ENCODE assay signal across 14 mouse cellular contexts in the genomic region with DNA sequence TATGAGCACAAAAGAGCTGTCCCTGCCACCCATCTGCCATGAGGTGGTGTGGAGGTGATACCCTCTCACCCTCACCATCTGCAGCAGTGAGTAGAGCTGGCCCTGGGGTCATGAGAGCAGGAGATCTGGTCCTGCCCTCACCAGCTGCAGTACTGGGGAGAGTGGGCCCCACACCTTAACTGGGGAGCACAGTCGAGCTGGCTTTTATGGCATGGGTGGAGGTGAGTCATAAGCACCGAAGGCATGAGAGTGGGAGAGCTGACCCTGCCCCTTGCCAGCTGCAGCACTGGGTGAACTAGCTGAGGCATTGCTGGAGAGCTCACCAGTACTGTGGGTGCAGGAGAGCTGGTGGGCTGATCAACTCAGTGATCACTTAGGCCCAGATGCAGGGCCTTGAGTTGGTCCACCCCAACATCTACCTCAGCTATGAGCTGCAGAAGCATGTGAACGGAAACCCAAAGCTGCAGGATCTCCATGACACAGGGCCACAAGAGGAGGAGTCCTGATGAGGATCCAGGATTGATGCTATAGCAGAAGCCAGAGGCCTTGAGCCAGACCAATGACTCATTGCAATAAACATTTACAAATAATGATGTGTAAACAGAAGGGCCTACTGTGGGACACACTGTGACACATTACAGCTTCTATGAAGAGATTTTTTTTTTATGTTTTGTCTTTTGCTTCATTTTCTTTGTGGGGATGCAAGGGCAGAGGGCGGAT. TPM values are rescaled to one million over a fixed set of nuclear protein-coding genes. Genes with fewer than 3 reads are reported as not detected.
DNase-seq lines count a peak whose midpoint lies in the region; ATAC-seq and TF ChIP-seq lines count a peak whose summit lies in the region.
"Had no signal": no experiment of that assay in that cellular context is flagged by ENCODE, and none has a peak within 500 bp of the region (broad histone marks: within the 10 kb centered on the region; RNA-seq: fewer than 3 reads in every experiment).

No protein-coding gene starts in this region.

- DNase-seq in kidney, postnatal 0 days (ENCODE audit: low spot score): no peak
- DNase-seq in kidney, adult 9 months: no peak
- DNase-seq in 3134 (ENCODE audit: extremely low read depth, insufficient read length, low spot score): peak; percentile 16
- DNase-seq in Muller cell, postnatal 12 days (ENCODE audit: inconsistent ontology term): peak; percentile 13
- DNase-seq in left cerebral cortex, adult 18-20 months (ENCODE audit: low spot score in 2 of 2): no peak
- DNase-seq in left cerebral cortex, adult 11 months (ENCODE audit: low spot score): no peak
- DNase-seq: cerebellum, postnatal 25 days; kidney, postnatal 10 days had no signal

- ATAC-seq in kidney, postnatal 0 days (replicated peaks; ENCODE audit: low FRiP score, low read depth): 0 out of 2 replicates have a peak, but pooled peaks have one; percentile 13
- peak; percentile 97 for ATAC-seq in intestine, embryonic 15.5 days
- ATAC-seq: hindbrain, postnatal 0 days had no signal

- no peak overlapping the region for H3K9ac ChIP-seq in kidney, postnatal 0 days (ENCODE audit: low read depth, low read length)
- H3K9ac ChIP-seq in intestine, embryonic 15.5 days: no peak overlapping the region
- H3K9ac ChIP-seq: limb, embryonic 15.5 days had no signal

- no peak overlapping the region for H3K27ac ChIP-seq in kidney, postnatal 0 days
- no peak overlapping the region for H3K27ac ChIP-seq in intestine, embryonic 15.5 days
- H3K27ac ChIP-seq: heart, embryonic 10.5 days; hindbrain, postnatal 0 days; limb, embryonic 15.5 days; macrophage had no signal

- H3K36me3 ChIP-seq in kidney, postnatal 0 days (ENCODE audit: insufficient read depth, low read length): peaks cover 29% of the 10 kb centered on the region
- 0 out of 2 replicates have a peak, but pooled peaks cover 7% of the 10 kb centered on the region for H3K36me3 ChIP-seq in intestine, embryonic 15.5 days

- no peak overlapping the region for H3K4me2 ChIP-seq in kidney, postnatal 0 days (ENCODE audit: low read length)
- H3K4me2 ChIP-seq in intestine, embryonic 15.5 days (replicated peaks): no peak overlapping the region
- H3K4me2 ChIP-seq: limb, embryonic 15.5 days had no signal

- no peaks in the 10 kb centered on the region for H3K9me3 ChIP-seq in kidney, postnatal 0 days (replicated peaks; ENCODE audit: low read length)
- no peaks in the 10 kb centered on the region for H3K9me3 ChIP-seq in intestine, embryonic 15.5 days
- H3K9me3 ChIP-seq: heart, embryonic 10.5 days; limb, embryonic 15.5 days had no signal

- TF ChIP-seq CTCF in kidney, postnatal 0 days (IDR thresholded peaks at IDR 0.05; ENCODE audit: low read depth): no peak

- H3K4me1 ChIP-seq in kidney, postnatal 0 days (replicated peaks; ENCODE audit: insufficient read depth, low read length): no peaks in the 10 kb centered on the region
- 0 out of 2 replicates have a peak, but pooled peaks cover 6% of the 10 kb centered on the region for H3K4me1 ChIP-seq in intestine, embryonic 15.5 days (replicated peaks)
- H3K4me1 ChIP-seq: heart, embryonic 10.5 days; limb, embryonic 15.5 days had no signal

- 79% methylated on average over 4 of the region's 4 CpGs for WGBS in kidney, postnatal 0 days
- 66% methylated on average over 4 of the region's 4 CpGs for WGBS in intestine, embryonic 15.5 days

- H3K27me3 ChIP-seq in kidney, postnatal 0 days (ENCODE audit: insufficient read depth, low read length): no peaks in the 10 kb centered on the region
- no peaks in the 10 kb centered on the region for H3K27me3 ChIP-seq in intestine, embryonic 15.5 days (replicated peaks)
- H3K27me3 ChIP-seq: CH12.LX; limb, embryonic 15.5 days had no signal

- no peak overlapping the region for H3K4me3 ChIP-seq in kidney, postnatal 0 days (replicated peaks; ENCODE audit: low read depth, low read length)
- no peak overlapping the region for H3K4me3 ChIP-seq in intestine, embryonic 15.5 days (replicated peaks)
- H3K4me3 ChIP-seq: heart, embryonic 10.5 days; limb, embryonic 15.5 days had no signal

RNA-seq across cellular contexts. Expression of a gene that starts 12.5 kb away (rescaled TPM):
- 17.3 and 18.0 TPM in 2 replicates for polyA plus RNA-seq in kidney, postnatal 0 days (2015; fragmentation: Nextera tagmentation; extraction: Ambion mirVana)
- 24.1 and 24.4 TPM in 2 replicates for polyA plus RNA-seq in intestine, embryonic 15.5 days (2015; fragmentation: Nextera tagmentation; extraction: Ambion mirVana)
- total RNA-seq in left cerebral cortex, adult 18-20 months (2021): 10 to 100 TPM; 49.1 to 52.0 TPM

Comparison
In these comparisons a context has a peak if more than half of its experiments do, and no peak if none do; other contexts are left out.
1. DNase-seq: peak in 3134 (single experiment) and Muller cell, postnatal 12 days (single experiment); none in kidney, postnatal 0 days (single experiment), kidney, adult 9 months (single experiment), left cerebral cortex, adult 18-20 months (0 of 2) and left cerebral cortex, adult 11 months (single experiment).